Mouse (Mus musculus): ENCODE measurements around the gene Zbtb46. TPM values are rescaled to one million over a fixed set of nuclear protein-coding genes. Genes with fewer than 3 reads are reported as not detected.

Zbtb46 gene
- polyA plus RNA-seq, 3 experiments from 2014 or later, result 3.6 to 4.3 (median 3.7) TPM

GRCm38 (mm10) chr2:181401497-181401896 is 57.7 kb downstream of the Zbtb46 start:
- ATAC-seq, result no peak

DNA sequence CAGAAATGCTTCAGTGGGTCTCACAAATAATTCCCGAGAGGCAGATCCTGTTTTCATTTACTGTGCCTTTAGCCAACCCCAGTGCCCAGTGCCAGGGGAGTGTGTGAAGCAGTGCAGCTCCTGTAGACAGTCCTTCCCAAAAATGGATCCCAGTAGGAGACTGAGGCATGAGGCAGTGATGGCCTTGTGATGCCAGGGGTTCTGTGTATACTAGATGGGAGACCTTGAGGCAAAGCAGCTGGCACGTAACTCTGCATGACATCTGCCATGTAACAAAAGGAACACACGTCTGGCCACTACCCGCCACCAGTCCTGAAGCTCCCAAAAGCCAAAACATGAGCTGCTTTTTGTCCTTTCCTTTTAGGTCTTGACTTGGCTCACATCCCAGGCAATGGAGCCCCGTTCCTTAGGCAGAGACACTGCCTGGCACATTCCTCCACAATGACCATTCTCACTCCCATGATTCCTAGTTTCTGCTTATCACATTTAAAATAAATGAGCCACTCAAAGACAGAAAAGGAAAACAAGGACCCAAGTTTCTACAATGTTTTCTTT is 61.9 kb downstream of the Zbtb46 start:
- no peak for ATAC-seq

GRCm38 (mm10) chr2:181394086-181394485 is 65.1 kb downstream of the Zbtb46 start:
- ATAC-seq, result no peak

- peak; percentile 86 for ATAC-seq
Measured at GRCm38 (mm10) chr2:181392600-181393213, 66.5 kb downstream of the Zbtb46 start.

DNA sequence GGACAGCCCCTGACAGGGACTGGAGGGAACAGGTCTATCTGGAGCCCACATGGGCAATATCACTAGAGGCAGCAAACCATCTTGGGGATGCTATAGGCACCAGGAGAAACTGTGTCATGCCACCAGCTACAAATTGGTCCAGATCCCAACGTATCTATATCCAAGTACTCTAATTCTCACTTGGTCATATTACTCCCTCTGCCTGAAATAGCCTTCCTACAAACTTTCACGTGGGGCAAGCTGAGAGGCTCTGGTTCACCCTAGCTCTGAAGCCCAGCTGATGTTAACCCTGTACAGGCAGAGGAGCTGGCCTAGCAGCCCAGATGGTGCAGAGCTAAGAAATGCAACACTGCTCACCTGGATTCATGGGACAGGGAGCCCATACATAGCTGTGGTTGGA is 67.7 kb downstream of the Zbtb46 start:
- ATAC-seq, result no peak

- no peak for ATAC-seq
Measured at GRCm38 (mm10) chr2:181391022-181391421, 68.2 kb downstream of the Zbtb46 start.

- ATAC-seq, result no peak
Measured at GRCm38 (mm10) chr2:181390136-181390870, 68.9 kb downstream of the Zbtb46 start.

- ATAC-seq, result no peak
Measured at GRCm38 (mm10) chr2:181386663-181387210, 72.5 kb downstream of the Zbtb46 start.

GRCm38 (mm10) chr2:181385885-181386284 is 73.3 kb downstream of the Zbtb46 start:
- no peak for ATAC-seq

GRCm38 (mm10) chr2:181384919-181385391 is 74.3 kb downstream of the Zbtb46 start:
- ATAC-seq, result no peak

DNA sequence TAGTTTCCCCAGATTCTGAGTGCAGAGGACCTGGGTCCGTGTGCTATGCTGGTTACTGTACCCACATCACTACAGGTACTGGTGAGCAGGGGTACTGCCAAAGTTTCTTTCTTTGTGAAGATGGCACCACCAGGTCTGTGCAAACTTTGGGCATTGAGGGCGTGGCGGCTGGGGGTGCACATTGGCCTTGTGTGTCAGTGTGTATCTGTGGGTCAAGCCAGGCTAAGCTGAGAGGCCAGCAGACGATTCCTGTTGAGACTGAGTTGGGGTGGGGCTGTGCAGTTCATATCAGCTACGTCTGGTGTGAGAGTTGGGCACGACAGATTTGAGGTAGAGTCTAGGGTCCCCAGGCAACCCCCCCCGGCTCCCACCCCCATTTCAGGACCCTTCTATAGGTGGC is 74.8 kb downstream of the Zbtb46 start:
- ATAC-seq, result no peak

- ATAC-seq, result peak; percentile 46
Measured at GRCm38 (mm10) chr2:181381631-181382306, 77.5 kb downstream of the Zbtb46 start.

DNA sequence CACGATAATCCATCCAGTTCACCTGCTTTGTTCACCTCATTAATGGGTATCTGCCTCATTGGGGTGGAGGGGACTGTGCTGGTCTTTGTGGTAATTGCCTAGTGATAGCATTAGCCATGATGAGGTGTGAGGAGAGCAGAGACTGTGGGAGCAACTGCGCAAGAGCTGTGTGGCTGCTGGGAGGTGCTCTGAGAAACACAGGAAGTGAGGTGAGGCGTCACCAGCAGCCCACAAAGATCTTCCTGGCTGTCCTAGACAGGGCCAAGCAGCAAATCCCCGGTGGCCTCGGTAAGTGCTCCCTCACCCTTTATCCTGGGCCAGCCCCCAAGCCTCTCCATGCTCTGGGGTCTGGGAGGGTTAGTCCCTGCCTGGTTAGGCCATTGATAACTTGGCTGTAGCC is 78.1 kb downstream of the Zbtb46 start:
- peak; percentile 85 for ATAC-seq

- no peak for ATAC-seq
Measured at GRCm38 (mm10) chr2:181380251-181380650, 79.0 kb downstream of the Zbtb46 start.

DNA sequence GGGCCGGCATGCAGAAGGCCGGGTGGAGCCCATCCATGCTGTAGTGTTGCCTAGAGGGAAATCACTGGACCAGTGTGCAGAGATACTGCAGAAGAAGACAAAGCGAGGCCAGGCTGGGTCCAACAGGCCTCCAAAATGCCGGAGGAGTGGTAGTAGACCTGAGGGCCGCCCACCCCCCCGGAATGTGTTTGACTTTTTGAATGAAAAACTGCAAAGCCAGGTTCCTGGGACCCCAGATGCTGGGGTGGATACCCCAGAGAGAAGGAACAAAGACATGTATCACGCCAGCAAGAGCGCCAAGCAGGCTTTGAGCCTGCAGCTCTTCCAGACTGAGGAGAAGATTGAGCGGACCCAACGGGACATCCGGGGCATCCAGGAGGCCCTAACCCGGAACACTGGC is 79.4 kb downstream of the Zbtb46 start, which contains the start of gene Lime1:
Gene Lime1, plus strand, starts transcription at position 301 of the 400 bp plus-strand sequence.
- no peak for ATAC-seq

DNA sequence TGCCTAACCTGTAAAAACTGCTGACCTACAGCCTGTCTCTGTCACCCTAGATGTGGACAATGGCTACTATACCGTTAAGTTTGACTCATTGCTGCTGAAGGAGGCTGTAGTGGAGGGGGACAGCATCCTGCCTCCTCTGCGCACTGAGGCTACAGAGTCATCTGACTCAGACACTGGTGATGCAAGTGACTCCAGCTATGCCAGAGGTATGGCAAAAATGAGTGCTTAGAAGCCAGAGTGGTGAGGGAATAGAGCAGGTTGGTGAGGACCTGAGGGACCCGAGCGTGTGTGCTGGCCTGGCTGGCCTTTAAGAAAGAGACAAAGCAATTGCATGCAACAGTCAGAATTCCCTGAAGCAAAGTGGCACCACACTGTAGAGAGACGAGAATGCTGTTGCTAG is 80.5 kb downstream of the Zbtb46 start:
- no peak for ATAC-seq

DNA sequence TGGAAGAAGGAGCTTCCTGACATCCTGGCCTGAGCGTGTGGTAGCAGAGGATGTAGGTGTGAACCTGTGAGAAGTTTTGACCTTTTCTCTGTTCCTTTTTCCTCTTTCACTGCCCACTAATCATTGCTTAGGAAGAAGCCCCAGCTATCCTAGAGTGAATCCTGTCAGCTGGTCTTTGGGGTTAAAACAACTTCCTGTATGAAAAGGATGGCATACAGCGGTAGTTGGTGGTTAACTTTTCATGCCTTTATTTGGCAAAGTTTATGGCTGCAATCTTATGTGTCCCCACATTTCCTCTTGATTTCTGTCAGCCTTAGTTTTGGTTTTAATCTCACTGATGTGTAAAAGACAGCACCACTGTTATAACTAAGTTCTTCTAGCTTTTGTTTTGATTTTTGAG is 82.0 kb downstream of the Zbtb46 start:
- ATAC-seq, result peak; percentile 68

GRCm38 (mm10) chr2:181375787-181376186 is 83.4 kb downstream of the Zbtb46 start:
- peak; percentile 55 for ATAC-seq

- ATAC-seq, result no peak
Measured at GRCm38 (mm10) chr2:181370001-181370400, 89.2 kb downstream of the Zbtb46 start.

DNA sequence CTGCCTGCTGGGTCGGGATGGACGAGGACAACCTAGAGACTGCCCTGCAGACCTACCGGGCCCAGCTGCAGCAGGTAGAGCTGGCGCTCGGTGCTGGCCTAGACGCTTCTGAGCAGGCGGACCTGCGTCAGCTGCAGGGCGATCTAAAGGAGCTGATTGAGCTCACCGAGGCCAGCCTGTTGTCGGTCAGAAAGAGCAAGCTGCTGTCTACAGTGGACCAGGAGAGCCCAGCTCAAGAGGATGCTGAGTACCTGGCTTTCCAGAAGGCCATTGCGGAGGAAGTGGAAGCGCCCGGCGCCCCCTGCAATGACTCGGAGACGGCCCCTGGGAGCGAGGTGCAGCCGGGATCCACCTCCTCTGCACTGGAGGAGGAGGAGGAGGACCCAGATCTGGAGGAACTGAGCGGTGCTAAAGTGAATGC is 93.6 kb downstream of the Zbtb46 start:
- peak; percentile 27 for ATAC-seq

- peak; percentile 82 for ATAC-seq
Measured at GRCm38 (mm10) chr2:181364860-181365596, 94.2 kb downstream of the Zbtb46 start, which contains the start of the genes Zgpat and Arfrp1. TSS of gene Zgpat (plus strand) at chr2:181364928. TSS of gene Arfrp1 (minus strand) at chr2:181365404.

DNA sequence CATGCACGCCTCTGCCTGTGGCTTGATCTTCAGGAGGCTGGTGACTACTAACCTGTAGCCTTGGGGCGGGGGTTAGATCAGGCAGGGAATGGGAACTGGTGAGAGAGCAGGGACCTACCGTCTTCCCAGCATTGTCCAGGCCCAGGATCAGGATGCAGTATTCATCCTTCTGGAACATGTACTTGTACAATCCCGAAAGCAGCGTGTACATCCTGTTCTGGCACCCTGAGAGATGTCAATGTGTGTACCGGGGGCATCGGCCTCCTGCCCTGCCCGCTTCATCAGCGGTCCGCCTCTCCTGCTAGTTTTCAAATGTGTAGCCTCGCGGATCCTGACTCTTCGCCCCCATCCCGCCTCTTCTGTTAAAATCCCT is 94.8 kb downstream of the Zbtb46 start:
- ATAC-seq, result peak; percentile 15

All from inflammation-experienced regulatory T-cells, adult 6 months (primary cell).